Mouse (Mus musculus) kidney, postnatal 14 days (tissue): ENCODE data around the gene Spint3.
A peak's percentile ranks its signal among the peaks of the same experiment; 100 is the strongest.
"Not testable (repeated sequence)": the region's sequence is repeated elsewhere in the genome, so short reads cannot be mapped to it uniquely, and the experiment has no call there.

Experiments
- DNase-seq: peaks from one replicate; pipeline ENCODE4 v3.0.0; 2022; ENCODE audit warnings: mixed read lengths

Gene Spint3

DNA sequence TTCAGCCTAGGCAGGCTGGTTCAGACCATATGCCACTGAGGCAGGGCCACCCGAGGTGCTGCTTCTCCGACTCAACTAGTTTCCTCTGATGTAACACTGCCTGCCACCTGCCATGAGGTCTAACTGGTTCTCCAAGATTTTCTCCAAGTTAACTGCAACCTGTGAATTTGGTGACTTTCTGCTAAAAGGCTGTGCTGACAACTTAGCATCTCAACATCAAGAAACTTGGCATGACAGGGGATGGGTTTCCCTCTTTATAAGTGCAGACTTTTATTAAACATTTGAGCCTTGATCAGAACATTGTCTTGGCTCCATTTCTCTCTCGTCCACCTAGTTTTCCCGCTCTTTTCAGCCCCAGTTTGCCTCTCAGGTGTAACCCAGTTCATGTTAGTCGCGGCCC, at the start of gene Spint3:
Spint3 (minus strand) TSS at position 101 of the 400 bp plus-strand sequence.
- DNase-seq: not testable (repeated sequence)

DNA sequence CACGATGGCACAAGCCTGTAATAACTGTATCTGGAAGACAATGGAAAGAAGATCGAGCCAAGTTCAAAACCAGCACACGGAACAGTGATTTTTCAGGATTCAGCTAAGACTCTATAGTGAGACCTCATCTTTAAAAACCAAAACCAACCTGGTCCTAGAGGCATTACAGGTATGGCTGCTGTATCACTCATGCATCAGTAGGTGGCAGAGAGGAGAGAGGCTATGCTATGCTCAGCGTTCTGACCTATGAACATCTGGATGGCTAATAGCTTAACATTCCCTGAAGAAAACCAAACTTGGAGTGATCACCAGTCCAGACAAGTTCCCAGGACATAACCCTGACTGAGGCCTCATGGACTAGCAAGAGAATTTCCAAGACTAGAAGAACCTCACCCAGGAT, 48.5 kb upstream of the Spint3 start:
- DNase-seq: no peak

GRCm38 (mm10) chr2:164619050-164619449, 45.8 kb upstream of the Spint3 start:
- DNase-seq: no peak

DNA sequence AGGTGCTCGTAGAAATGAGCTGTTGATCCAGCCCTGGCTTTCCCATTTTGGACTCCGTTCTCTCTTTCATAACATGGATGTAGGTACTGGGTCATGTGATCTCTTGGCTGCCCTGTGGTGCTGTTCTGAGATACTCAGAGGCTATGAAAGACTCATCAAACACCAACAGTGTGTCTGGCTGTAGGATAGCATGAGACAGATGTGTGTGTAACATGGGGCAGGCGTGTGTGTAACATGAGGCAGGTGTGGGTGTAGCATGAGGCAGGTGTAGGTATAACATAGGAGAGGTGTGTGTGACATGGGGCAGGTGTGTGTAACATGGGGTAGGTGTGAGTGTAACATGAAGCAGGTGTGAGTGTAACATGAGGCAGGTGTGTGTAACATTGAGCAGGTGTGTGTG, 42.1 kb upstream of the Spint3 start:
- DNase-seq: no peak

- DNase-seq: peak; percentile 63
These were observed 40.2 kb upstream of the Spint3 start, which contains the start of the genes Wfdc6b and Wfdc8 for GRCm38 (mm10) chr2:164613471-164613870. Gene Wfdc6b (plus strand): TSS chr2:164613522. Gene Wfdc8 (minus strand): TSS chr2:164613626.

- DNase-seq: no peak
These were observed 35.5 kb upstream of the Spint3 start for GRCm38 (mm10) chr2:164608781-164609180.

DNA sequence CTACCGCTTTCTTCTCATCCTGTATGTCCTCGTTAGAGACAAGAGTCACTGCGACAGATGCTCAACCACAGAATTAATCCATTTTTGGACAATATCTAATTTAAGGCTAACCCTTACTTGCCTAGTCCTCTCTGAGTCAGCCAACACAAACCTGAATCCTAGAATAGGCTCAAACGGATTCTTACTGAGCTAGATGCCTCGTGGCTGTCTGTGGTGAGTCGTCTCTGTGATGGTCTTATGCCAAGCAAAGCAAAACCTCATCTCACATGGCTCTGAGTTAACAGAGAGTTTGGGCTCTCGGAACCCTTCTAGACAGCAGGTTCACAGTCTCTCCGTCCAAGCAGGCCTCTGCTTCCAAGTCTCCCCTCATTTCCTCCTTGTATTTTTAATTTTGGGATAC, 31.2 kb upstream of the Spint3 start:
- no peak for DNase-seq

- no peak for DNase-seq
These were observed 30.2 kb upstream of the Spint3 start for GRCm38 (mm10) chr2:164603482-164603881.

DNA sequence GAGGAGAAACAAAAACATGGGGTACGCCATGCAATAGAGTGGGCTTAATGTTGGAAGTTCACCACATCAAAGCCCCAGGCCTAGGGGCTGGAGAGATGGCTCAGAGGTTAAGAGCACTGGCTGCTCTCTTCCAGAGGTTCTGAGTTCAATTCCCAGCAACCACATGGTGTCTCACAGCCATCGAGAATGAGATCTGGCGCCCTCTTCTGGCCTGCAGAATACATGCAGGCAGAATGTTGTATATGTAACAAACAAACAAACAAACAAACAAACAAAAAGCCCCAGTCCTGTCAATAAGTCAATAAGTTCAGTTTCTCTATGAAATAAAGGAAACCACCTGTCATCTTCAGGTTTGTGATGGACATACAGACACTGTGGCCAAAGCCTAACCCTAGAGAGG, 26.9 kb upstream of the Spint3 start:
- no peak for DNase-seq

- DNase-seq: no peak
These were observed 20.2 kb upstream of the Spint3 start, which contains the start of gene Eppin for GRCm38 (mm10) chr2:164593494-164593893. Gene Eppin (minus strand): TSS chr2:164593594.

DNA sequence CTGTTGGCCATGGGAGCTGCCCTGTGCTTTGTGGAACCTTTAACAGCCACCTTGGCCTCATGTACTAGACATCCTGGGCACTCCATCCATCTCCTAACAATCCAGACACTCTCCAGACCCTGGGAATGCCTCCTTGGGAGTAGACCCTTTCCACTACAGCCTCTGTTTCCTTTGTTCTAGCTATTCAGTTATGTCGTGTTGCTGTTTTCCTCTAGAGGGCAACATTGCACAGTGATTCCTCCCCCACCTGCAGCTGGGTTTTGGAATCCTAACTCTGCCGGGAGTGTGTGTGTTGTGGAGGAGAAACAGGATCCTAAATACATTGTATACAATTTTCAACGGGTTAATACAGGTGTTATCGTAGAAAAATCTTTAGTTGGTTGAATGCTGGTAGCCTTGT, 18.8 kb upstream of the Spint3 start:
- DNase-seq: peak; percentile 40

- DNase-seq: peak; percentile 40
These were observed 11.9 kb upstream of the Spint3 start, which contains the start of gene Wfdc6a for GRCm38 (mm10) chr2:164585025-164585725. Gene Wfdc6a (minus strand): TSS chr2:164585447.

- no peak for DNase-seq
These were observed 5.8 kb downstream of the Spint3 start for GRCm38 (mm10) chr2:164567460-164567859.

DNA sequence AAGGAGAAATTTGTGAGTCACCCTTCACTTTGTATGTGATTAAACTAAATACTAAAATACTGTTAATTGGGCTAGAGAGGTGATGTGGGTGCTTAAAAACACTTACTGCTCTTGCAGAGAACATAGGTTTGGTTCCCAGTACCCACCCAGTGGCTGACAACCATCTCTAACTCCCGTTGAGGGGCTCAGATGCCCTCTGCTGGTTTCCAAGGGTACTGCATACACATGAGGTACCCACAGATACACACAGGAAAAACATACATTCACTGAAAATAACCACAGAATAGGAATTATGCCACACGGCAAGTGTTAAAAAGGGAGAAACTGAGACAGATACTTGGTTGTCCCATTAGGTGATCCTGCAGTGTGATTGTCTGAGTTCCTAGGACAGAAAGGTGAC, 6.3 kb downstream of the Spint3 start:
- DNase-seq: no peak

DNA sequence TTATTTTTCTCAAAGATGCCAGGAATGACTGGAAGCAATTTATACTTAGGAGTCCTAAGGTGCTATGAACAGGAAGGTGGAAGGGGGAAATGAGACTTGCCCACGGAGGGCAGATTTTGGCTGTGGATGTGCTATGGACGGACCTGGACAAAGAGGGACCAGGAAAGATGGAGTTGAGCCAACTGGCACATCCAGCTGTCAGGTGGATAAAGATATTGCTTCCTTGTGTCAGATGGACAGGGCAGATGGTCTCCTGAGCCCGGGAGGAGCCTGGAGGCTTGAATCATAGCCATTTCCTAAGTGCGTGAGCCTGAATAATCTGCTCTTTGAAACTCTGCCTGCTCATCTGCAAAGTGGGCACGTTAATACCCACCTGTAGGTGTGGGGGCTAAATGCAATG, 8.9 kb downstream of the Spint3 start:
- no peak for DNase-seq

GRCm38 (mm10) chr2:164563339-164564038, 9.8 kb downstream of the Spint3 start:
- DNase-seq: peak; percentile 61

- DNase-seq: peak; percentile 82
These were observed 10.7 kb downstream of the Spint3 start, which contains the start of gene Wfdc2 for GRCm38 (mm10) chr2:164562391-164563188. Gene Wfdc2 (plus strand): TSS chr2:164562413.

GRCm38 (mm10) chr2:164560106-164560505, 13.2 kb downstream of the Spint3 start:
- no peak for DNase-seq

DNA sequence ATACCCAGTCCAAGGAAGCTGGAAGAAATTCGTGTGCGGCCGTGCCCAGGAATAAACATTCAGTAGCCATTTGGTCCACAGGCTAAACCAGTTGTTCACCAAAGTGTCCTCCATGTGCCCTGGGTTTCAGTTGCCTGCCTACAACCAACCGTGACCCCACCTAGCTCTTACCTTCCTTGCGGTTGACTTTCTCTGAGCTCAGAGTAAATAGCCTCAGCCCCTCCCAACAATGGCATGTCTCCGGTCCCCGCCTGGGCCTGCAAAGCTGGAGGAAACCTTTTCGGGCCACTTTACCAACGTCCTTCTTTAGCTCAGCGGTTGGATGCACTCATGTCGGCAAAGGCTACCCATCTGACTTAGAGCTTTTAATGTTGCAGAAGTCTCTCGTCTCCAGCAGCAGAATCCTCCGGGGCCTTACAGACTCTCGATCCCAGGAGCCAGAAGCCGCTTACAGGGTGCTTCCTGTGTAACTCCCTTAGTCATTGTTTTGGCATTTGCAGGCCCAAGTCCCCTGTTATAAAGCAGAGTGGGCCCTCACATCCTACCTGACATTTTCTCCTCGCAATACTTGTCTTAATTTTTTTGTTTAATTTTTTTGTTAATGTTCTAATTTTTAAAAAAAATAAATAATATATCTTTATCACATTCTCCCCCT, 14.1 kb downstream of the Spint3 start:
- no peak for DNase-seq

DNA sequence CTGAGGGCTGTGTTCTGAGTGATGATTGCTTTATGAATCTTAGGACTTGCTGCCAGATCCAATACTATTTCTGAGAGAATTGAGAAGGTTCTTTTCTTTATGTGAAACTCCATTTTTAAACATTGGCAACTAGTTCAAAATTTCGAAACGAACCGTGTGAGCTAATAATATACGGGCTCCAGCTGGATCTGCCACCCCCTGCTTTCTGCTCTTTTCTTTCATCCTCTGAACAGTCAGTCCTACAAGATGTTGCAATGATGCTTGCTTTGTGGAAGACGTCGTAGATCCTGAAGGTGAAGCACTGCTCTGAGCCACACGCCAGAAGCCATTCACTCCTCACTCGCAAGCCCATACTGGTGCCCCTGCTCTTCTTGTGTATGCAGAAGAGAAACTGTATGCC, 14.8 kb downstream of the Spint3 start:
- DNase-seq: no peak

DNA sequence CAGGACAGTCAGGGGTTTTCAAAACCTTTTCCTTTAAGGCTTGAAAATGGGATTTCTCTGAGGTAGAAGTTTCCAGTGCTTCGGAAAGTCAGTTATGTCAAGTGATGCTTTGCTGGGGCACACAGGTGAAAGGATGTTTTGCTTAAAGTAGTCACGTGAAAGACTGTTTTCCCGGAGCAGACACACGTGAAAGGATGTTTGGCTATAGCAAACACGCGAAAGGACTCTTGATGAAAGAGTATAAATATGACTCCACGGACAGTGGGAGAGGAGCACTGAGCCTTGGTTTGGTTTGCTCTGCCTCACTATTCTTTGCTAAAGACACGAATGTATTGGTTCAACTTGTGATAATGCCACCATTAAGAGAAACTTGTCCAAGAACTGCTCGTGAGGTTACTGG, 21.8 kb downstream of the Spint3 start:
- no peak for DNase-seq

GRCm38 (mm10) chr2:164550895-164551269, 22.4 kb downstream of the Spint3 start:
- DNase-seq: no peak
